Mouse (Mus musculus) testis, adult 2 months (tissue): Measurements from ENCODE around the gene Cryaa. TPM values are rescaled to one million over a fixed set of nuclear protein-coding genes. Genes with fewer than 3 reads are reported as not detected.

ENCODE experiments used
- H3K27ac ChIP-seq: fragments of 200-500 bp; 2 replicates; pipeline ENCODE4 v1.5.1; 2012; ENCODE audit warnings: low read depth, low read length; ENCODE audit not compliant: control insufficient read depth, insufficient read depth
- H3K27me3 ChIP-seq: fragments of 200-500 bp; 2 replicates; pipeline ENCODE4 v1.6.1; 2012; ENCODE audit warnings: mild to moderate bottlenecking, low read length, moderate library complexity; ENCODE audit not compliant: control insufficient read depth, insufficient read depth
- H3K36me3 ChIP-seq: fragments of 200-500 bp; 2 replicates; pipeline ENCODE4 v1.6.1; 2012; ENCODE audit warnings: mild to moderate bottlenecking, low read length; ENCODE audit not compliant: control insufficient read depth, insufficient read depth
- H3K4me1 ChIP-seq: fragments of 200-500 bp; 2 replicates; pipeline ENCODE4 v1.6.1; 2012; ENCODE audit warnings: low read length; ENCODE audit not compliant: control insufficient read depth, insufficient read depth
- H3K4me3 ChIP-seq: fragments of 200-500 bp; 2 replicates; pipeline ENCODE4 v1.5.1; 2012; ENCODE audit warnings: low read depth, mild to moderate bottlenecking, low read length, moderate library complexity, mixed read lengths; ENCODE audit not compliant: control insufficient read depth
- CTCF ChIP-seq: fragments of 200-500 bp; IDR thresholded peaks from 2 replicates; pipeline ENCODE4 v1.5.1; 2012; ENCODE audit warnings: low read depth, mild to moderate bottlenecking, inconsistent platforms, low read length, moderate library complexity; ENCODE audit not compliant: control insufficient read depth, insufficient read depth, insufficient replicate concordance
- POLR2A ChIP-seq: fragments of 200-500 bp; IDR thresholded peaks from 2 replicates; pipeline ENCODE4 v1.6.1; 2012; ENCODE audit warnings: low read depth, mild to moderate bottlenecking, inconsistent platforms, low read length, moderate library complexity; ENCODE audit not compliant: control insufficient read depth
- polyA plus RNA-seq: library from polyadenylated mRNA; depleted of rRNA; stranded (reverse); fragments of >200 nt; gene quantifications from 2 replicates; pipeline ENCODE4 v1.2.3, GENCODE M21; 2012

The Cryaa gene
- polyA plus RNA-seq, 1 experiment, result not detected

DNA sequence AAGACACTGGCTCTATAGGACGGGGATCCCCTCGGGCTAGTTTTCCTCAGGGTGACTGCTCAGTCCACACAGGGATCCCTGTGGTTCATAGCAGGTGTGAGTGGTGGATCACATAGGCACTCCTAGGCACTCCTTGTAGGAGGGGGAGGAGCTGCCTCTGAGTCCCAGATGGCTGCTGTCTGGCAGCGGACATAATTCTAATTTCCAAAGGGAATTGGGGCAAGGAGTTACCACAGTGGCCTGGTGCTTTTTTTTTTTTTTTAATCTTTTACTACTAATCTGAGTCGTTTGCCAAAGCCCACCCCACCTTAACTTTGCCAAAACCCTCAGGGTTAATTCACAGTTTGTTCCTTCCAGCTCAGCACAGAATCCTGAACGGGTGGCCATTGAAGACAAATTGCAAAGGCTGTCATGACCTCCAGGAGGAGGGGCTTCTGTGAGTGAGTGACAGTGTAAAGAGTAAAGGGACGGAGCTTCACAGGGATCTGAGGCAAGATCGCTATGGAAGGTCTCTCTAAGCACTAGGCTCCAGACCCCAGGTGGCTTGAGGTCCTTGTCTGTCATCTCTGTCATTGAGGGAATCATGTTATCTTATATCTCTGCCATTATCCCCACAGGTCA, 31.6 kb downstream of the Cryaa start:
- no peak overlapping the region for H3K27ac ChIP-seq
- H3K27me3 ChIP-seq, result no peaks in the 10 kb centered on the region
- H3K4me1 ChIP-seq, result no peaks in the 10 kb centered on the region
- no peak overlapping the region for H3K4me3 ChIP-seq
- no peak for TF ChIP-seq POLR2A
- no peak for TF ChIP-seq CTCF
- no peaks in the 10 kb centered on the region for H3K36me3 ChIP-seq

DNA sequence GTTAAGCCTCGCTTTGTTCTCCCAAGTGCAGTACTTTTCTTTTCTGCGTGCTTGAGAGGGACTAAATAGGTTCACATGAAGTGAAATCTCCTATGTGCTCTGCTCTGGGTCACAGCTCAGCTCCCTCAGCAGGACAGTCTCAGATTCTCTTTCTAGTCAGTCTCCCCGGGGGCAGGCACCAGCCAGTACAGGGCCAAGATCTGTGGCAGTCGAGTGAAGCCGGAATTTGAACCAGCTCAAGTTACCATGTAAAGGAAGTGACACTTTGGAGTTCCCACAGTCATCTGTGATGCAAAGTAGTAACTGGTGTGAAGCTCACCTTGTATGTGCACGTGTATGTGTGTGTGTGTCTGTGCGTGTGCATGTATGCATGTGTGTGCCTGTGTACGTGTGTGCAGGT, 32.8 kb downstream of the Cryaa start:
- no peak overlapping the region for H3K4me3 ChIP-seq
- TF ChIP-seq POLR2A, result no peak
- TF ChIP-seq CTCF, result no peak
- H3K36me3 ChIP-seq, result no peaks in the 10 kb centered on the region
- H3K27me3 ChIP-seq, result no peaks in the 10 kb centered on the region
- H3K27ac ChIP-seq, result no peak overlapping the region
- H3K4me1 ChIP-seq, result no peaks in the 10 kb centered on the region

- Histone ChIP-seq H3K4me1 (no peaks in the 10 kb centered on the region), H3K4me3 (no peak overlapping the region), H3K27ac (no peak overlapping the region), H3K36me3 (no peaks in the 10 kb centered on the region), H3K27me3 (no peaks in the 10 kb centered on the region)
- TF ChIP-seq CTCF (no peak), POLR2A (no peak)
Observed at GRCm38 (mm10) chr17:31713709-31714108, 36.1 kb downstream of the Cryaa start.

DNA sequence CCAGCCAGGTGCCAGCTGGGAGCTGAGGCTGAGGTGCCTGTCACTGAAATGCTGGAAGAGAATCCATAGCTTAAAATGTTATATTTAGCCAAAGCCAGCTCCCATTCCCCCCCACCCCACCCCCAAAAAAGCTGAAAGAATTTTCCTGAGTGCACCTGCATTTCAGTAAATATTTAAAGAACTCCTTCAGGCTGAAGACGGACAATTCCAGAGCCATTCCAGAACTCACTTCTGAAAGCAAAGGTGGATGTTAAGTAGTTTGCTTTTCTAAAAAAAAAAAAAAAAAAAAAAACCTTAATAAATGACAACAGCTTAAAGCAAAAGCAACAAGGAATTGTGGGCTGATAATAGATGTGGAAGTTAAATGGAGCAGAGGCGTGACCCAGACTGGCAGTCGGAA, 36.5 kb downstream of the Cryaa start:
- no peaks in the 10 kb centered on the region for H3K36me3 ChIP-seq
- no peaks in the 10 kb centered on the region for H3K4me1 ChIP-seq
- TF ChIP-seq POLR2A, result no peak
- TF ChIP-seq CTCF, result no peak
- H3K4me3 ChIP-seq, result no peak overlapping the region
- no peak overlapping the region for H3K27ac ChIP-seq
- no peaks in the 10 kb centered on the region for H3K27me3 ChIP-seq

DNA sequence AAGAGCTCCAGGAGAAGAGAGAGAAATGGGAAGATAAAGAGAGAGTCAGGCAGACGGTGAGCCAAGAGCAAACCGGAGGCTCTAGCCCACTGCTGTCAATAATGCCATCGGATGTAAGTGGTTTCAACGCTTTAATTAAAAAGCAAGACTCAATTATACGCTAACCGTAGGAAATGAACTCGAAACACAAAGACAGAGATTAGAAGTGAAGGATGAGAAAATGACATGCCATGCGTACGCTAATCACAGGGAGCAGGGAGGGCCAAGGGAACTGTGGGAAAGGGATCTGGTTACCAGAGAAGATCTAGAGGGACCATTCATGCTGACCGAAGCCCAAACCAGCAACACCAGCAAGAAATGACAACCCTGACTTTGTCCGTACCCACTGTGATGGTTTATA, 37.4 kb downstream of the Cryaa start:
- TF ChIP-seq CTCF (no peak), POLR2A (no peak)
- no peak overlapping the region for H3K27ac ChIP-seq
- H3K36me3 ChIP-seq, result no peaks in the 10 kb centered on the region
- no peak overlapping the region for H3K4me3 ChIP-seq
- H3K27me3 ChIP-seq, result no peaks in the 10 kb centered on the region
- no peaks in the 10 kb centered on the region for H3K4me1 ChIP-seq

DNA sequence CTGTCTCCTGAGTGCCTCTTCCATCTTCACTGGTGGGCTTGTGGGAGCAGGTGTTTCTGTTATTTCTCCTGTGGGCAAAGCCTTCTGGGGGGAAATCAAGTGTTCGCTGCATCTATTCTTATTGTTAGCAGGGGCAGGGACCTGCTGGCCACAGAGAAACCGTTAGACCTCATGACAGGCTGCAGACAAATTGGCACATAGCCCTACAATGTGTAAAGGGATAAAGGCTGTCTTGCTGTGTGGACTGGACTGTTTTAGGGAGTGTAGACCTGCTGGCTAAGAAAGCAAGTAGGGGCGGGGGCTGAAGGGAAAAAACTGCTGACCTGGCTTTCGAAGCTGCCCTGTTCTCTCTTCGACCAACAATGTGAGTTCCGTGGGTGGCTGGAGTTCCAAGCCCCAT, 44.0 kb downstream of the Cryaa start:
- H3K36me3 ChIP-seq, result no peaks in the 10 kb centered on the region
- H3K27ac ChIP-seq, result no peak overlapping the region
- H3K4me3 ChIP-seq, result no peak overlapping the region
- H3K27me3 ChIP-seq, result no peaks in the 10 kb centered on the region
- H3K4me1 ChIP-seq, result peaks cover 2% of the 10 kb centered on the region
- TF ChIP-seq POLR2A, result no peak

- Histone ChIP-seq H3K4me1 (peaks cover 2% of the 10 kb centered on the region), H3K27ac (no peak overlapping the region), H3K4me3 (no peak overlapping the region), H3K36me3 (no peaks in the 10 kb centered on the region), H3K27me3 (no peaks in the 10 kb centered on the region)
- no peak for TF ChIP-seq CTCF
- no peak for TF ChIP-seq POLR2A
Observed at GRCm38 (mm10) chr17:31725366-31725765, 47.8 kb downstream of the Cryaa start.

DNA sequence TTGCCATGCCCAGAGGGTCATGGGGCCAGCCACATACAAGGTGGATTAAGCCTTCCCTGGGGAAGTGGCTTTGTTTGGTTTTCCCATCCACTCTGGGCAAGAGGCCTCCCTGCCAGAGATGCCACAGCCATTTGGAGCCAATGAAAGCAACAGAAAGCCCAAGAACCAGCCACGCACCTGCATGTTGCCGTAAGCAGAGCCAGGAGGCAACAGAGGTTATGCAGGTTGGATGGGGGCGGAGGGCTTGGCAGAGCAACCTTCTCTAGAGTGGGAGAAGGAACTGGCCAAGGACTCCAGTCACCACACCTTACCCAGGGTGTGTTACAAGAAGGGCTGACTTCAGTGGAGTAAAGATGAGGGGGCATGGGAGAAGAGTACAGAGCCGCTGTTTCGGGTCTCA, 48.6 kb downstream of the Cryaa start:
- no peak overlapping the region for H3K27ac ChIP-seq
- H3K4me3 ChIP-seq, result no peak overlapping the region
- H3K4me1 ChIP-seq, result peaks cover 2% of the 10 kb centered on the region
- TF ChIP-seq POLR2A (no peak), CTCF (no peak)
- H3K36me3 ChIP-seq, result no peaks in the 10 kb centered on the region
- no peaks in the 10 kb centered on the region for H3K27me3 ChIP-seq
